Mouse (Mus musculus): ENCODE data around the gene Dmgdh. TPM values are rescaled to one million over a fixed set of nuclear protein-coding genes. Genes with fewer than 3 reads are reported as not detected.

The Dmgdh gene
- polyA plus RNA-seq, 1 experiment: not detected

GRCm38 (mm10) chr13:93705697-93706096 is 31.5 kb downstream of the Dmgdh start:
- no peaks in the 10 kb centered on the region for H3K4me1 ChIP-seq

GRCm38 (mm10) chr13:93707271-93707670 is 33.0 kb downstream of the Dmgdh start:
- Histone ChIP-seq H3K27me3 (replicated peaks) (peaks cover 3% of the 10 kb centered on the region), H3K4me1 (no peaks in the 10 kb centered on the region)
- TF ChIP-seq FLI1 (IDR thresholded peaks at IDR 0.05; ENCODE audit: low read length): no peak
- TF ChIP-seq GATA1 (IDR thresholded peaks at IDR 0.05; ENCODE audit: borderline replicate concordance, low read length): no peak

More at GRCm38 (mm10) chr13:93705697-93706096, 31.5 kb downstream of the Dmgdh start:
- Histone ChIP-seq H3K27me3 (replicated peaks) (peaks cover 3% of the 10 kb centered on the region), H3K4me3 (replicated peaks) (no peak overlapping the region), H3K9me3 (0 out of 2 replicates have a peak, but pooled peaks cover 4% of the 10 kb centered on the region), H3K36me3 (replicated peaks; ENCODE audit: low read length) (no peaks in the 10 kb centered on the region)
- TF ChIP-seq FLI1 (IDR thresholded peaks at IDR 0.05; ENCODE audit: low read length): no peak
- TF ChIP-seq GATA1 (IDR thresholded peaks at IDR 0.05; ENCODE audit: borderline replicate concordance, low read length): no peak

GRCm38 (mm10) chr13:93710325-93710724 is 36.1 kb downstream of the Dmgdh start:
- Histone ChIP-seq H3K4me3 (replicated peaks) (no peak overlapping the region), H3K27me3 (replicated peaks) (peaks cover 3% of the 10 kb centered on the region), H3K36me3 (replicated peaks; ENCODE audit: low read length) (no peaks in the 10 kb centered on the region), H3K4me1 (no peaks in the 10 kb centered on the region), H3K9me3 (0 out of 2 replicates have a peak, but pooled peaks cover 3% of the 10 kb centered on the region)
- TF ChIP-seq GATA1 (IDR thresholded peaks at IDR 0.05; ENCODE audit: borderline replicate concordance, low read length) (no peak), FLI1 (IDR thresholded peaks at IDR 0.05; ENCODE audit: low read length) (no peak)

More at GRCm38 (mm10) chr13:93707271-93707670, 33.0 kb downstream of the Dmgdh start:
- H3K4me3 ChIP-seq (replicated peaks): no peak overlapping the region
- 0 out of 2 replicates have a peak, but pooled peaks cover 6% of the 10 kb centered on the region for H3K9me3 ChIP-seq
- H3K36me3 ChIP-seq (replicated peaks; ENCODE audit: low read length): no peaks in the 10 kb centered on the region

- H3K9me3 ChIP-seq: 0 out of 2 replicates have a peak, but pooled peaks cover 3% of the 10 kb centered on the region
- no peaks in the 10 kb centered on the region for H3K27me3 ChIP-seq (replicated peaks)
- no peaks in the 10 kb centered on the region for H3K4me1 ChIP-seq
- TF ChIP-seq GATA1 (IDR thresholded peaks at IDR 0.05; ENCODE audit: borderline replicate concordance, low read length): no peak
- no peak for TF ChIP-seq FLI1 (IDR thresholded peaks at IDR 0.05; ENCODE audit: low read length)
- no peaks in the 10 kb centered on the region for H3K36me3 ChIP-seq (replicated peaks; ENCODE audit: low read length)
- H3K4me3 ChIP-seq (replicated peaks): no peak overlapping the region
Observed at GRCm38 (mm10) chr13:93711226-93711625, 37.0 kb downstream of the Dmgdh start.

GRCm38 (mm10) chr13:93712362-93712761 is 38.1 kb downstream of the Dmgdh start:
- H3K4me1 ChIP-seq: no peaks in the 10 kb centered on the region
- no peaks in the 10 kb centered on the region for H3K36me3 ChIP-seq (replicated peaks; ENCODE audit: low read length)
- no peaks in the 10 kb centered on the region for H3K27me3 ChIP-seq (replicated peaks)
- no peak for TF ChIP-seq GATA1 (IDR thresholded peaks at IDR 0.05; ENCODE audit: borderline replicate concordance, low read length)
- TF ChIP-seq FLI1 (IDR thresholded peaks at IDR 0.05; ENCODE audit: low read length): no peak
- H3K4me3 ChIP-seq (replicated peaks): no peak overlapping the region
- H3K9me3 ChIP-seq: 0 out of 2 replicates have a peak, but pooled peaks cover 3% of the 10 kb centered on the region

GRCm38 (mm10) chr13:93713826-93714225 is 39.6 kb downstream of the Dmgdh start:
- no peaks in the 10 kb centered on the region for H3K27me3 ChIP-seq (replicated peaks)
- no peaks in the 10 kb centered on the region for H3K36me3 ChIP-seq (replicated peaks; ENCODE audit: low read length)
- no peak overlapping the region for H3K4me3 ChIP-seq (replicated peaks)
- H3K9me3 ChIP-seq: 0 out of 2 replicates have a peak, but pooled peaks cover 3% of the 10 kb centered on the region
- no peak for TF ChIP-seq FLI1 (IDR thresholded peaks at IDR 0.05; ENCODE audit: low read length)
- no peak for TF ChIP-seq GATA1 (IDR thresholded peaks at IDR 0.05; ENCODE audit: borderline replicate concordance, low read length)
- no peaks in the 10 kb centered on the region for H3K4me1 ChIP-seq

GRCm38 (mm10) chr13:93717113-93717512 is 42.9 kb downstream of the Dmgdh start:
- no peak overlapping the region for H3K4me3 ChIP-seq (replicated peaks)
- H3K4me1 ChIP-seq: no peaks in the 10 kb centered on the region
- H3K36me3 ChIP-seq (replicated peaks; ENCODE audit: low read length): no peaks in the 10 kb centered on the region
- H3K27me3 ChIP-seq (replicated peaks): peaks cover 1% of the 10 kb centered on the region
- 0 out of 2 replicates have a peak, but pooled peaks cover 3% of the 10 kb centered on the region for H3K9me3 ChIP-seq
- TF ChIP-seq GATA1 (IDR thresholded peaks at IDR 0.05; ENCODE audit: borderline replicate concordance, low read length): no peak

- Histone ChIP-seq H3K9me3 (no peaks in the 10 kb centered on the region), H3K36me3 (replicated peaks; ENCODE audit: low read length) (no peaks in the 10 kb centered on the region), H3K27me3 (replicated peaks) (peaks cover 3% of the 10 kb centered on the region), H3K4me1 (no peaks in the 10 kb centered on the region; the same call in 1 of the 2 replicates), H3K4me3 (replicated peaks) (no peak overlapping the region)
- TF ChIP-seq GATA1 (IDR thresholded peaks at IDR 0.05; ENCODE audit: borderline replicate concordance, low read length) (no peak), FLI1 (IDR thresholded peaks at IDR 0.05; ENCODE audit: low read length) (no peak)
Observed at GRCm38 (mm10) chr13:93718948-93719347, 44.7 kb downstream of the Dmgdh start.

- Histone ChIP-seq H3K27me3 (replicated peaks) (peaks cover 3% of the 10 kb centered on the region), H3K9me3 (no peaks in the 10 kb centered on the region), H3K4me1 (no peaks in the 10 kb centered on the region; the same call in none of the 2 replicates), H3K36me3 (replicated peaks; ENCODE audit: low read length) (no peaks in the 10 kb centered on the region), H3K4me3 (replicated peaks) (no peak overlapping the region)
- TF ChIP-seq GATA1 (IDR thresholded peaks at IDR 0.05; ENCODE audit: borderline replicate concordance, low read length) (no peak), FLI1 (IDR thresholded peaks at IDR 0.05; ENCODE audit: low read length) (no peak)
Observed at GRCm38 (mm10) chr13:93721916-93722315, 47.7 kb downstream of the Dmgdh start.

- Histone ChIP-seq H3K9me3 (no peaks in the 10 kb centered on the region), H3K4me1 (no peaks in the 10 kb centered on the region; the same call in none of the 2 replicates), H3K36me3 (replicated peaks; ENCODE audit: low read length) (no peaks in the 10 kb centered on the region), H3K4me3 (replicated peaks) (peak overlapping the region; percentile 28), H3K27me3 (replicated peaks) (peaks cover 3% of the 10 kb centered on the region)
- TF ChIP-seq GATA1 (IDR thresholded peaks at IDR 0.05; ENCODE audit: borderline replicate concordance, low read length): no peak
- TF ChIP-seq FLI1 (IDR thresholded peaks at IDR 0.05; ENCODE audit: low read length): no peak
Observed at GRCm38 (mm10) chr13:93723455-93723854, 49.2 kb downstream of the Dmgdh start.
